Mouse (Mus musculus): ENCODE measurements around the gene Selenon. TPM values are rescaled to one million over a fixed set of nuclear protein-coding genes. Genes with fewer than 3 reads are reported as not detected.

Gene Selenon
- under 1 TPM; 0.77 to 0.90 TPM for total RNA-seq (2023)

DNA sequence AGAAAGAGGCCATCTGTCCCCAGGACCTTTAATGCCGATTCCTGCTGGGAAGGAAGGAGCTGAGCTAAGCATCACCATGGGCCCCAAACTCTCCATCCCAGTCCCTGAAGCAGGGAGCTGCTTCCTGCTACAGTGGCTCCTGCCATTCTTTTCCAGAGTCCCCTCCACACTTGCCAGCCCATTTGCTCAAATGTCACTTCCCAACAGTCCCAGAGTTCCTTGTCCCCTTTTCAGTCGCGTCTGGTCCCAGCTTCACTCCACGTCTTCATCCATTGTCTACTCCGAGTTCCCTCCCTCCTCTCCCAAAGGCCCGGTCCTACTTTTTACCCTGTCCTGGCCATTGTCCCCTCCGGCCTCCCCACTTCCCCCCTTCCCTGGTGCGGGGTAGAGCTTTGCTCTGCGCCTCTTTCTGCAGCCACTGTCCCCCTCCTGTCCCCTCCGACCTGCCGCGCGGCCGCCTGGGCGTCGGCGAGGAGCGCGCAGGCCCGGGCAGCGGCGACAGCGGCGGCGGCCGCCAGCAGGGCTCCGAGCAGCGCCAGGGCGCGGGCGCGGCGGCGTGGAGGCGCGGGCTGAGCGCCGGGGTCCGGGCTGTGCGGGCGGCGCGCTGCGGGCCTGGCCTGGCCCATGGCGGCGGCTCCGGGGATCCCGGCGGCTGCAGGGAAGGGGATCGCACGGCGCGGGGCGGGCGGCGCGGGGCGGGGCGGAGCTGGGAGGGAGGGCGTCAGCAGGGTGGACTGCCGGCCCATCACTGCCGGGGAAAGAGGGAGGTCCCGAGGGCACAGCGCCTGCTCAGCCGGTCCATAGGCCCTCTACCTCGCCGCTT, at the start of gene Selenon:
TSS of gene Selenon (minus strand) at position 673 of the 823 bp plus-strand sequence.

DNA sequence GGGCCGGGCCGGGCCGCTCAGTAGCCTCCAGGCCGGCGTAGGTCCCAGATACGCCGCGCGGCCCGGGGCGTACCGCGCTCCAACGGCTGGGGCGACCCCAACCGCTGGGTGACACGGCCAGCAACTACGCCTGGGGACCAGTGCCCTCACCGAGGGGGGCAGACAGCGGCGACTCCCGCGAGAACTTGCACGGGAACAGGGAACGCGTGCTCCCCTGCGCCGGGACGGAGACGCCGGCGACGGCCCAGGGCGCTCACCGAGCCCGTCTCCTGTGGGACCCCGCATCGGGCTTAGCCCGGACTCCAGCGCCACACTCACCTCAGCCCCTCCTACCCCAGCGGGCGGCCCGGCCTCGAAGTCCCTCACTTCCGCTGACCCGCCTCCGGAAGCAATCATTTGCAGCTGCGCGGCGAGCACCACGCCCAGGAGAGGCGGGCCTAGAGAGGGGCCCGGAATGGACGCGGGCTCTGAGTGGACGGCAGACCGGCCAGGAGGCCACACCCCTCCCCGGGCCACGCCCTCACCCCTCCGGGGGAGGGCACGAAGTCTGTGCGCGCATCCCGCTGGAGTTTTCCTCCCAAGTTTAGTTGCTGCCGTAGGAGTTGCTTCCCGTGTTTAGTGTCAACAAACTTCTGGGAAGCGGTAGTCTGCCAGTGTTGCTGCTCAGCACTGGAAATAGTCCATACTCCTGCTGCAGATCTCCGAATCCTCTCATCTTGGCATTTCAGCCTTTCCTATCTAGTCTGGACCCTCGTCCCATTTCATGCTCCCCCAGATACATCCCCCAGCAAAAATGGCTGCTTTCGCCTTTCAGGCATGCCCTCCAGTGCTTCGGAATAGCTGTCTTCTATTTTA, 16.8 kb downstream of the Selenon start, which contains the start of gene Mtfr1l:
TSS of gene Mtfr1l (minus strand) at position 456 of the 855 bp plus-strand sequence.

DNA sequence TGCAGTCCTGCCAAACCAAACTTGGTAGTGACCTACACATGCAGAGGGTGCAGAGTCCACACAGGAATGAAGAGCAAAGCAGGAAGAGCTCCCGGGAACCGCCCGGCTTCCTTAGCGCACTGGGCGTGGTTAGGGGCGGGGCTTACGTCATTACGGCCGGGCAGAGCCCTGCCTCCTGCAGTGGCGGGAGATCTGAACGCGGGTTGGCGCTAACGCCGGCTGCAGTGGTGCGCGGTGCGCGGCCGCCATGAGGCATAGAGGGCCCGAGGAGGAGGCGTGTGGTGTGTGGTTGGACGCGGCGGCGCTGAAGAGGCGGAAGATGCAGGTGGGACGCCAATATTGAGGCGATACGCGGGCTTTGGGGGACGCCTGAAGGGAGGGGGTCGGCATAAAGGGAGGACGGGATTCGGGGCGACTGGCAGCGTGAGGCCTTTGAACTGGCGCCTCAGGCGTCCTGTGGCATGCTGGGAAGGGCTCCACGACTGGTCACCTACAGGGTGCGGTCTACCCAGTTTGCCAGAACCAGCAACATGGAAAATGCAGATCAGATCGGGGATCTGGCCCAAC, 41.0 kb downstream of the Selenon start, which contains the start of gene Aunip:
TSS of gene Aunip (plus strand) at position 155 of the 567 bp plus-strand sequence.

DNA sequence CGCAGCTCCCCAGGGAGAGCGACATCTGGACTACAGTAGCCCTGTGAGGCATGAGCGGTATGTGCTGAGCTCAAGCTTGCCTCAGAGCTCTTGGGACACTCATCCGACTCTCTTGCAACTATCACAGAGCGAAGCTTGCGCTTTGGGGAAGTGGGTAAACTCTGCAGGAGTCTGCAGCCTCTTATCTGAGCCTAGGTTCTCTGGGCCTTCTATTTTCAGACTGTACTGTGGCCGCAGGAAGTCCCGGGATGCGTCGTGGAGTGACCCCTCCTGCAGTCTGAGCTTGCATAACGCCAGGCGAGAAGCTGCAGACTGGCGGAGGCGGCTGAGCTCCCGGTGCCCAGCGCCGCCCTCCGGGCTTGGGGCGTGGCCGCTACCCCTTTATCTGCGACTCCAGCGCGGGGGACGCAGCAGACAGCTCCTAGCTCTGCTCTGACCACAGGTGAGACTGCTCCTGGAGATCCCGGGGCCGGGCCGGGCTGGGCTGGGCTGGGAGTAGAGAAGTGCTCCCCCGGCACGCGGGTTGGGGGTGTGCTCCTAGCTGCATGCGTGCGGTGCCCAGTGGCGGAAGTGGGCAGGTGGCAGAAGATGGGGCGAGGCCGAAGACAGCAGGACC, 55.3 kb downstream of the Selenon start, which contains the start of gene Paqr7:
TSS of gene Paqr7 (plus strand) at position 103 of the 616 bp plus-strand sequence.

Other genes with a start within 250 kb of the Selenon start
- gene Trim63, start 237.0 kb downstream of the Selenon start, total RNA-seq (2023) = not detected
- not detected for gene Slc30a2, start 209.0 kb downstream of the Selenon start, total RNA-seq (2023)
- 1 to 10 TPM; 1.0 to 2.5 TPM for gene Extl1, start 168.3 kb downstream of the Selenon start, total RNA-seq (2023)
- 1 to 10 TPM; 1.8 to 2.6 TPM for gene Pafah2, start 155.8 kb downstream of the Selenon start, total RNA-seq (2023)
- 10 to 100 TPM; 37.9 to 39.5 TPM for gene Stmn1, start 83.8 kb downstream of the Selenon start, total RNA-seq (2023)
- gene Paqr7, start 55.5 kb downstream of the Selenon start, total RNA-seq (2023) = 1 to 10 TPM; 2.0 to 3.4 TPM
- not detected for gene Aunip, start 41.2 kb downstream of the Selenon start, total RNA-seq (2023)
- gene Mtfr1l, start 16.8 kb downstream of the Selenon start, total RNA-seq (2023) = 10 to 100 TPM; 45.0 to 46.9 TPM
- gene Man1c1, start 152.1 kb upstream of the Selenon start, total RNA-seq (2023) = 1 to 10 TPM; 6.5 to 6.7 TPM
- 10 to 100 TPM; 14.7 to 18.6 TPM for gene Ldlrap1, start 215.9 kb upstream of the Selenon start, total RNA-seq (2023)